Mouse (Mus musculus) retina, embryonic 14.5 days (tissue): Measurements from ENCODE around the gene Myo7a.

Source experiments
- DNase-seq: peaks from one replicate; pipeline ENCODE4 v3.0.0-alpha.2; 2015; ENCODE audit warnings: low spot score

The Myo7a gene

DNA sequence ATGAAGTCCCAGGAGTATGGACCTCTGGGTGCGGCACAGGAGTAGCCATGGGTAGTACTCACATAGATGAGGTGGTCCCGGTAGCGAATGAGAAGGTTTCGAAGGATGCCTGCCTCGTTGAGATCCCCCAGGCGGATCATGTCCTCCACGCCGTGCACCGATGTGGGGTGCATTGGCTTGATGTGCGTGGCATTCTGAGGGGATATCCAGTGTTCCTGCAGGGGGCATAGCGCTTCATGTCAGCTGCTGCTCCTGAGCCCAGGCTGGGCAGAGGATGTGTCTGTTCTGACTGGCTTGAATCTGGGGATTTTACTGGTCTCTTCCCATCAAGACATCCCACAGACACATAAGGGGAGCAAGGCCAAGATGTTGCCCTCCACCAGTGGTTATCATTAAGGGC, 16.8 kb downstream of the Myo7a start:
- DNase-seq = no peak

DNA sequence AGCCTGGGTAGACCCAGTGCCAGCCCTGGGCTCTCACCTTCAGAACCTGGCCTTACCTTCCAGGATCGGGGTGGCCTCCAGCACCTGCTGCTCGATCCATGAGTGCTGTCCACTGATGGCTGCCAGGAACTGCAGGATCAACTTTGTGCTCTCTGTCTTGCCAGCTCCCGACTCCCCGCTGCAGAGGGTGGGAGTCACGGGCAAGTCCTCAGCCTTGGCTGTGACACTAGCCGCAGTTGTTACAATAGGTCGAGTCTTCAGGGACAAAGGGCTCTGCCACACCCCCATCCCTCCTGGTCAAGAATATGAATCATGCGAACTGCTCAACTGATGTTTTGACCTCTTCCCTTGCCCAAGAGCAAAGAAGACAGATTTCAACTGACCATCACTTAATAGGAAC, 21.8 kb downstream of the Myo7a start:
- no peak for DNase-seq

DNA sequence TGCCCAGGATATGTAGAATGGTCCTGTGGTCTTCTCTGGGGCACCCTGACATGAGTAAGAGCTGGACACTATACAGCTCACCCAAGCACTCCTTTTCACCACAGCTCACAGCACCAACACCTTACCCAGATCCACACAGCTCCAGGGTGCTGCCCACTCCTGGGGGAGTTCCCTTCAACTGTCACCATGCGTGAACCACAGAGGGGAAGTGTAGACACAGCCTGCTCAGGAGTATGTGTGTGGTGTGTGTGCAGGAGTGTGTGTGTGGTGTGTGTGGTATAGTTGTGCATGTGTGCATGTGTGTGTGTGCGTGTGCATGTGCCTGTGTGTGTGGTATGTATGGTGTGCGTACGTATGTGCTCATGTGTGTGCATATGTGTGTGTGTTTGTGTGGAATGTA, 23.5 kb downstream of the Myo7a start:
- no peak for DNase-seq

- DNase-seq = peak; percentile 28
Observed at GRCm38 (mm10) chr7:98086346-98086745, 33.0 kb downstream of the Myo7a start.

GRCm38 (mm10) chr7:98085314-98085713, 34.0 kb downstream of the Myo7a start:
- no peak for DNase-seq

DNA sequence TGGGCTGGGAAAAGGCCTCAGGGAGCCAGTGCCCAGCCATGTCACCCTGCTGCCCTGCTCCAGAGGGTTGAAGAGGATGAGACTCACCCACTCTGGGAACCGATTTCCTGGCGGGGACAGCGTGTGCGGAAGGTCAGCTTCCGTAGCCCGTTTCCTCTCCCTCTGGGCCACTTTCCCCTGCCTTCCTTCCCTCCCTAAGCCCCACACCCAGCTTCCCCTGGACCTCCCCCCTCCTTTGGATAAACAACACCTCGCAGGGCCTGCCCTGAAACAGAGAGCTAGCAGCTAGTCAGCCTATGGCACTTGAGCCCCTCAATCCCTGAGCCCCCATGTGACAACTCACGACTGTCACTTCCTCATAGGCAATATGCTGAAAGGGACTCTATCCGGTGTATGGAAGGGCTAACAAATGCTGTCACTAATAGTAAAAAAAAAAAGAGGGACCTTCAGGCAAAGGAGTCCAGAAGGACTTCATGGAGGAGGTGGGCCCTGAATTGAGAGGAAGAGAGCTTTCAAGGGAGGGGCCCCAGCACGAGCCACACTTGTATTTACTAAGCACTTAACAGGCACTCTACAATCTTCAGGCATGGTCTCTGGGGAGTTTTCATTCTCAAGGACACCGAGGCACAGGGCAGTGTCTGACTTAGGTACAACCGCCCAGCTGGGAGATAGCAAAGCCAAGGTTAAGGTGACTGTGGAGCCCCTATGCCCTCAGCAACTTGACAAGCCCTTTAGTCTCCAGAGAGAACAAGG, 34.6 kb downstream of the Myo7a start:
- no peak for DNase-seq

- DNase-seq = no peak
Observed at GRCm38 (mm10) chr7:98082376-98082775, 36.9 kb downstream of the Myo7a start.

DNA sequence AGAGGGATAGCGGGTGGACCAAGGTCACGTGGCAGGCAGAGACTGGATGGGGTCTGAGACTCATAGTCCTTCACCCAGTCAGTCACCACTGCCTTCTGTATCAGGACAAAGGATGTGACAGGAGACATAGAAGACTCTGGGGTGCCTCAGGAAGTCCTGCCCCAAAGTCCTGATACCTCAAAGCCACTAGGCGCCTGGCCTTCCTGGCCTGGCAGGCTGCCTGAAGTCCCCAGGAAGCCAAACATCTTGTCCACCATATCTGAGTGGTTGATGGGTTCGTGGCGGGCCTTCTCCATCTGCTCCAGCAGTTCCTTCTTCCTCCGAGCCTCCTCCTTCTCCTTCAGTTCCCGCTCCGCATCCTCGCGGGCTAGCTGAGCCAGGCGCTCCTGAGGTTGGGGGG, 41.9 kb downstream of the Myo7a start:
- DNase-seq = no peak

- DNase-seq = peak; percentile 93
Observed at GRCm38 (mm10) chr7:98071620-98072019, 47.7 kb downstream of the Myo7a start.

DNA sequence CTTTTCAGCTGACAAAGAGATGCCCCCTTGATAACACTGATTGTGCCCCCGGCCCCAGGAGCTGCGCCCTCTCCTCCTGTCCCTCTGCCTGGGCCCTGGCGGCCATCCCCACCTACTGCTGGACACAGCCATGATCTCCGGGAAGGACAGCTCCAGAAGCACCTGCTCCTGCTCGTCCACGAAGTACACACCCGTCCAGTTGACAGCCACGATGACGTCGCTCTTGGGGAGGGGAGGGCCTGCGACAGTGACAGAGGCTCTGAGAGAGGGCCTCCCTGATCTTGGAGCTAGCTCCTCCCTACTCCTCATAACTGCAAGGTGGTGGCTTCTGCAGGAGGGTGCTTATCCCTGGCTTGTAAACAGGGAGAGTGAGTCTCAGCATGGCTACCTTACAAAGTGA, 53.1 kb downstream of the Myo7a start:
- DNase-seq = no peak

DNA sequence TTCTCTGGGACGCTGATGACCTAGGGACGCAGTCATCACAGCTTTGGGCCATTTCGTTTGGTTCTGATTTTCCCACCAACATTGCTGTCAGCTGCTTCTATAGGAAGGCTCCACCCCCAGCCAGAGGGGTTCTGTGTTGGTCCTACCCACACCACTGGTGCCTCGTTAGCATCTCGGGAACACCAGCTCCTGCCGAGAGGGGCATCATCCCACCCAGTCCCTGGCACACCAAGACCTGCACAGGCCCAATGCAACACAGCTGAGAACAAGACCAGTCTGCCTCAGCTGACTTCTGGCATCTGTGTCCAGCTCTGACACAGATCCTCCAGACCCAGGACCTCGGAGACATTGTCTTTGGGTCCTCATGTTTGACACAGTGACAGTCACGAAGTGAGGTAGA, 64.4 kb downstream of the Myo7a start:
- no peak for DNase-seq

GRCm38 (mm10) chr7:98054461-98054860, 64.9 kb downstream of the Myo7a start:
- DNase-seq = no peak

DNA sequence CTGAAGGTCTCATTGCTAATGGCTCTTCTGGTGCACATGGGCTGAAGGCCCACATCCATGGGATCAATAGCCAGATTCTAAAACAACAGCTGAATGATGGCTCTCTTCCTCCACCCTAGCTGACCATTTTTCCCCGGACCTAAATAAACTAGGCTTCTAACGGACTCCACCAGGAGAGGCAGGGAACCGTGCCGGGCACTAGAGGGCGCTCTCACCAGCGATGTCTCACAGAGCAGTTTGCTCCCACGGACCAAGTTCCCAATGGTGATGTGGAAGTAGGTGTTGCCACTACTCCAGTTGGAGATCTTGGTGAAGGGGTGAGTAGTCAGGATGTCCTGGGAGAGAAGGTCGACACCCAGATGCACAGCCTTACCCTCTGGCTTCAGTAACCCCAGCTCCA, 67.3 kb downstream of the Myo7a start:
- no peak for DNase-seq

GRCm38 (mm10) chr7:98048101-98048824, 71.1 kb downstream of the Myo7a start:
- no peak for DNase-seq

- DNase-seq = no peak
Observed at GRCm38 (mm10) chr7:98002617-98003016, 116.7 kb downstream of the Myo7a start.
